Mouse (Mus musculus): Measurements from ENCODE around the gene Armc12. TPM values are rescaled to one million over a fixed set of nuclear protein-coding genes. Genes with fewer than 3 reads are reported as not detected.
A peak's percentile ranks its signal among the peaks of the same experiment; 100 is the strongest.

Gene Armc12
- polyA plus RNA-seq, 1 experiment from 2014 or later, result not detected

DNA sequence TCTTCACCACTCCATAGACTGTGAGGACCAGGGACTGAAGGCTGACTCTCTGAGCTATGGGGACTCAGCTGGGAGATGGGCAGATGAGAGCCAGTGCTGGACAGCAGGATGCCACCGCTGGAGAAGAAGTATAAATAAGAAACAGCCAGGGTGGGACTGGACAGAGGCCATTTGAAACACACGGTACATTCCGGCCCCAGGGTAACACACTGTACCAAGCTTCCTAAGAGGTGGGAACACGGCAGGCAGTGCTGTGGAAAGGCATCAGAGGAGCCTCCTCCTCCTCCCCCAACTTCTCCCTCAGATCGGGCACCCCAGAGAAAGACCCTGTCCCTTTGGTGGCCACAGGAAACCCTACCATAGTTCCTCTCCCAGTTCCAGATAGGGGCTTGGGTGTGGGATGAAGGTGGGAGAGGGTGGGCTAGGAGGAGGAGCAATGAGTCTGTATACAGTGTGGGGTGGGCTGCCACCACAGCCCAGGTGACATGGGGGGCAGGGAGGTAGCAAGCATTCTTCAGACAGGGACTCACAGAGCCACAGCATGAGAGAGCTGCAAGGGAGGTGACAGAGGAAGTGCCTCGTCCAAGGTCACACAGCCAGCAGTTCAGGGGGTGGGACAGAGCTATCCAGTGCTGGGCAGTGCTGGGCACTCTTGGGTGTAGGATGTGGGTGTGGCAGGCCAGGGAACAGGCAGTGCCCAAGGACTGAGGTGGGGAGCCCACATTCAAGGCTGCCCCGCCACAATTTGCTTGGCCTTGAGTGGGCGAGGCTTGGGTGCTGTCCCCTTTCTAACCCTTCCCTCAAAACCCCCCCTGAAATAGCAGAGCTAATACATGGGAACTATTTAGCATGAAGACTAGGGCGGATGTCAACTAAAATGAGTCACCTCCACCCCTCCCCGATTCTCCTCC, 14.9 kb upstream of the Armc12 start:
- peaks cover 7% of the 10 kb centered on the region for H3K27me3 ChIP-seq
- peaks cover 25% of the 10 kb centered on the region for H3K4me1 ChIP-seq (replicated peaks)
- no peaks in the 10 kb centered on the region for H3K36me3 ChIP-seq
- H3K4me3 ChIP-seq, result no peak overlapping the region
- no peak overlapping the region for H3K27ac ChIP-seq (replicated peaks)
- no peak overlapping the region for H3K9ac ChIP-seq
- WGBS, result 67% methylated on average over 10 of the region's 10 CpGs
- no peaks in the 10 kb centered on the region for H3K9me3 ChIP-seq
- ATAC-seq (ENCODE audit: low FRiP score, low read depth), result no peak; the same call in 1 of the 2 replicates
- H3K4me2 ChIP-seq, result no peak overlapping the region

- Histone ChIP-seq H3K9me3 (no peaks in the 10 kb centered on the region), H3K4me3 (0 out of 2 replicates have a peak overlapping the region, but pooled peaks have one; percentile 51), H3K27ac (replicated peaks) (0 out of 2 replicates have a peak overlapping the region, but pooled peaks have one; percentile 70), H3K36me3 (no peaks in the 10 kb centered on the region), H3K4me1 (replicated peaks) (peaks cover 24% of the 10 kb centered on the region), H3K27me3 (peaks cover 10% of the 10 kb centered on the region), H3K4me2 (peak overlapping the region; percentile 98), H3K9ac (no peak overlapping the region)
- WGBS, result 79% methylated on average over 4 of the region's 4 CpGs
- no peak for ATAC-seq (ENCODE audit: low FRiP score, low read depth)
These were observed 13.7 kb upstream of the Armc12 start for GRCm38 (mm10) chr17:28516881-28517280.

DNA sequence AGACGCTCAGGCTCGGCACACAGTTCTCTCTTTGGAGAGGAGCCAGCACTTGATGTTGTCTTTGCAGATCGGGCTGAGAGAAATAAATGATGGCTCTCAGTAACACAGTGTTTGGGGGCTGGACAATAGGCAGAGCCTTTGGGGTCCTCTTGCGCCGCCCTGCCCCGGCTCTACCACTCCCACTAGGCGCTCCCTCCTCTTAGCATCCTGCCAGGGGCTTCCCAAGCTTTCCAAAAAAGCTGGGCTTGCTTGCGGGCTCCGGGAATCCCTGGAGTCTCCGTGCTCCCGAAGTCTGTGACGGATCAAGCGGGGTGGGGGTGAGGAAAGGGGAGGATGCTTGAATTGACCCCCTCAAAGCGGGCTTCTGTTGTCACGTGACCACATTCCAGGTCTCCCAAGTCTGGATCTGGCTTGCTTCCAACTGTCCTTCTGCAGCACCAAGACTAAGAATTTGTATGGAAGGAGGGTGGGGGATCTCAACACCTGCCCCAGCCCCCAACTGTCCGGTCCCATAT, 13.1 kb upstream of the Armc12 start, which contains the start of gene Fkbp5:
Fkbp5 (minus strand) TSS at position 87 of the 515 bp plus-strand sequence.
- peak within 1 kb of the TSS; percentile 70 for H3K27ac ChIP-seq (replicated peaks)
- 3% methylated on average over 16 of the region's 16 CpGs for WGBS
- H3K36me3 ChIP-seq, result no peaks in the 10 kb centered on the region
- peaks cover 10% of the 10 kb centered on the region for H3K27me3 ChIP-seq
- peak within 1 kb of the TSS; percentile 98 for H3K4me2 ChIP-seq
- peaks cover 28% of the 10 kb centered on the region for H3K4me1 ChIP-seq (replicated peaks)
- ATAC-seq (ENCODE audit: low FRiP score, low read depth), result peak; percentile 23
- no peaks in the 10 kb centered on the region for H3K9me3 ChIP-seq
- peak within 1 kb of the TSS; percentile 65 for H3K9ac ChIP-seq
- peak within 1 kb of the TSS; percentile 51 for H3K4me3 ChIP-seq

GRCm38 (mm10) chr17:28517956-28518614, 12.5 kb upstream of the Armc12 start:
- Histone ChIP-seq H3K9me3 (no peaks in the 10 kb centered on the region), H3K4me3 (peak overlapping the region; percentile 51), H3K9ac (peak overlapping the region; percentile 65), H3K4me2 (peak overlapping the region; percentile 98), H3K27ac (replicated peaks) (peak overlapping the region; percentile 70), H3K36me3 (no peaks in the 10 kb centered on the region), H3K27me3 (peaks cover 10% of the 10 kb centered on the region), H3K4me1 (replicated peaks) (peaks cover 28% of the 10 kb centered on the region)
- under 1% methylated on average over 33 of the region's 46 CpGs for WGBS
- ATAC-seq (ENCODE audit: low FRiP score, low read depth), result peak; percentile 68

- H3K27ac ChIP-seq (replicated peaks), result peak overlapping the region; percentile 70
- 19% methylated on average over 8 of the region's 8 CpGs for WGBS
These were observed 12.0 kb upstream of the Armc12 start for GRCm38 (mm10) chr17:28518615-28519071.

DNA sequence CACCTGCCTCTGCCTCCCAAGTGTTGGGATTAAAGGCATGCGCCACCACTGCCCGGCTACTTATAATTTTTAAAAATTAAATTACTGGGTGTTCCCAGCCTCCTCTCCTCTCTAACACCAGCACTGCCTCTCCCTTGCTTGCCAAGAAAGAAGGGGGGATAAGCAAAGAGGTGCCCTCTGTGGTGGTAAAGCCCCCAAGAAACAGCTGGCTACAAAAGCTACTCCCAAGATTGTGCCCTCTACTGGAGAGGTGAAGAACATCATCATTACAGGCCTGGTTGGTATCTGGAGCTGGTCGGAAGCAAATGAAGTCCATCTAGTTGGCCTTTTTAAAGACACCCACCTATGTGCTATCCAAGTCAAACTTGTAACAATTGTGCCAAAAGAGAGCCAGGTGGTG, 10.8 kb upstream of the Armc12 start:
- peaks cover 10% of the 10 kb centered on the region for H3K27me3 ChIP-seq
- H3K27ac ChIP-seq (replicated peaks), result no peak overlapping the region
- peaks cover 31% of the 10 kb centered on the region for H3K4me1 ChIP-seq (replicated peaks)
- no peaks in the 10 kb centered on the region for H3K9me3 ChIP-seq
- 93% methylated on average over 3 of the region's 3 CpGs for WGBS
- no peaks in the 10 kb centered on the region for H3K36me3 ChIP-seq
- ATAC-seq (ENCODE audit: low FRiP score, low read depth), result no peak
- no peak overlapping the region for H3K9ac ChIP-seq
- H3K4me3 ChIP-seq, result no peak overlapping the region
- H3K4me2 ChIP-seq, result no peak overlapping the region

More at GRCm38 (mm10) chr17:28518615-28519071, 12.0 kb upstream of the Armc12 start:
- Histone ChIP-seq H3K9me3 (no peaks in the 10 kb centered on the region), H3K4me1 (replicated peaks) (peaks cover 31% of the 10 kb centered on the region), H3K4me3 (peak overlapping the region; percentile 51), H3K4me2 (peak overlapping the region; percentile 98), H3K27me3 (peaks cover 10% of the 10 kb centered on the region), H3K36me3 (no peaks in the 10 kb centered on the region), H3K9ac (peak overlapping the region; percentile 65)
- no peak for ATAC-seq (ENCODE audit: low FRiP score, low read depth)

GRCm38 (mm10) chr17:28520561-28520960, 10.0 kb upstream of the Armc12 start:
- Histone ChIP-seq H3K4me2 (no peak overlapping the region), H3K36me3 (no peaks in the 10 kb centered on the region), H3K9ac (no peak overlapping the region), H3K27me3 (peaks cover 10% of the 10 kb centered on the region), H3K4me3 (no peak overlapping the region), H3K4me1 (replicated peaks) (peaks cover 31% of the 10 kb centered on the region), H3K9me3 (no peaks in the 10 kb centered on the region), H3K27ac (replicated peaks) (no peak overlapping the region)
- ATAC-seq (ENCODE audit: low FRiP score, low read depth), result no peak
- 86% methylated on average over 4 of the region's 4 CpGs for WGBS

DNA sequence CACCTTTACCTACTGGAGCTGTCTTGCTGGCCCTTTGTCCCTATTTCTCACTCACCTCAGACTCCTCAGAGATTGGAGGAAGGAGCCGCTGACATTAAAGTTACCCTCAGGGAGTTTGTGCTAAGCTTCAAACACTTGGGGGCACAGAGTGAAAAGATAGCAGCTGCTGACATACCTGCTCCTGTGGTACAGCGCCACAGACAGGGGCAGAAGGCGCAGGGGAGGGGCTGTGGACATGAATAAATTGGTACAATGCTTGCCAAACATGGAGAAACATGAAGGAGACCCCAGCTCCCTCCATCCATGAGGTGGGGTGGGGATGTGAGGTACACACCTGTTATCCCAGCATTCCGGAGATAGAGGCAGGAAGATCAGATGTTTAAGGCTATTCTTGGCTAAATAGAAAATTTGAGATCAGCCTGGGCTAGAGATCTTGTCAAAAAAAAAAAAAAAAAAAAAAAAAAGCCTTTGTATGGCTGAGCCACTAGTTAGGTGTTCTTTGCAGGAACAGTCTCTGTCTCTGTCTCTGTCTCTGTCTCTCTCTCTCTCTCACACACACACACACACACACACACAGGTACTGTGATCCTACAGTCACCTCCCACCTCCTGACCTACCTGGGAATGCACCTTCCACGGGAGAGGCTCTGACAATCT, 9.4 kb upstream of the Armc12 start:
- Histone ChIP-seq H3K4me3 (no peak overlapping the region), H3K9me3 (no peaks in the 10 kb centered on the region), H3K4me2 (peak overlapping the region; percentile 91; the same call in 1 of the 2 replicates), H3K27me3 (peaks cover 8% of the 10 kb centered on the region), H3K9ac (no peak overlapping the region), H3K36me3 (no peaks in the 10 kb centered on the region), H3K4me1 (replicated peaks) (peaks cover 31% of the 10 kb centered on the region), H3K27ac (replicated peaks) (no peak overlapping the region)
- no peak for ATAC-seq (ENCODE audit: low FRiP score, low read depth)
- 67% methylated on average over 5 of the region's 5 CpGs for WGBS

- H3K27me3 ChIP-seq, result peaks cover 8% of the 10 kb centered on the region
- peak; percentile 1; the same call in 1 of the 2 replicates for ATAC-seq (ENCODE audit: low FRiP score, low read depth)
- H3K4me2 ChIP-seq, result peak overlapping the region; percentile 91
- 38% methylated on average over 6 of the region's 6 CpGs for WGBS
- H3K4me3 ChIP-seq, result peak overlapping the region; percentile 70
- no peak overlapping the region for H3K9ac ChIP-seq
- peaks cover 31% of the 10 kb centered on the region for H3K4me1 ChIP-seq (replicated peaks)
- H3K9me3 ChIP-seq, result no peaks in the 10 kb centered on the region
- H3K27ac ChIP-seq (replicated peaks), result peak overlapping the region; percentile 96; the same call in 1 of the 2 replicates
- no peaks in the 10 kb centered on the region for H3K36me3 ChIP-seq
These were observed 8.7 kb upstream of the Armc12 start for GRCm38 (mm10) chr17:28521920-28522319.

- H3K4me1 ChIP-seq (replicated peaks), result peaks cover 28% of the 10 kb centered on the region
- H3K27ac ChIP-seq (replicated peaks), result peak overlapping the region; percentile 96
- under 1% methylated on average over 56 of the region's 66 CpGs for WGBS
These were observed 7.8 kb upstream of the Armc12 start for GRCm38 (mm10) chr17:28522623-28523354.

More at GRCm38 (mm10) chr17:28522623-28523354, 7.8 kb upstream of the Armc12 start:
- Histone ChIP-seq H3K9ac (peak overlapping the region; percentile 87), H3K9me3 (no peaks in the 10 kb centered on the region), H3K4me3 (peak overlapping the region; percentile 70), H3K36me3 (no peaks in the 10 kb centered on the region), H3K27me3 (peaks cover 8% of the 10 kb centered on the region), H3K4me2 (peak overlapping the region; percentile 91)
- peak; percentile 85 for ATAC-seq (ENCODE audit: low FRiP score, low read depth)
